Mouse (Mus musculus): ENCODE measurements around the gene Tnnt3. TPM values are rescaled to one million over a fixed set of nuclear protein-coding genes. Genes with fewer than 3 reads are reported as not detected.

The Tnnt3 gene
- total and polyA plus RNA-seq, 2 experiments from 2014 or later = 1.5 to 3.1 TPM

DNA sequence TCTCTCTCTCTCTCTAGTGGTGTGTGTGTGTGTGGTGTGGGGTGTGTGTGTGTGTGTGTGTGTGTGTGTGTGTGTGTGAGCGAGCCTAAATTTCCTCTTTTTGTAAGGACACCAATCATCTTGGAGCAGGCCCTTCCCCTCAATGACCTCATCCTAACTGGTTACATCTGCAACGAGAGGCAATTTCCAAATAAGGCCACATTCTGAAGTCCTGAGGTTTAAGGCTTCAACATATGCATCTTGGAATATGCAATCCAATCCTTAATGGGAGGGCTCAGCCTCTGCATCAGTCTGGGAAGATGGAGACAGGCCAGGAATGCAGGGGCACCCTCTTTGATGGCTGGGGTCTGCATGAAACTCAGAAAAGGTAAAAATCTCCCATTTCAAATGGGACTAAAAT, 40.6 kb upstream of the Tnnt3 start:
- no peaks in the 10 kb centered on the region for H3K36me3 ChIP-seq (ENCODE audit: insufficient read depth, low read length)
- 0 out of 2 replicates have a peak overlapping the region, but pooled peaks have one; percentile 20 for H3K9ac ChIP-seq (replicated peaks; ENCODE audit: low read length, poor library complexity, severe bottlenecking)
- H3K27ac ChIP-seq (ENCODE audit: low read depth, low read length) = peak overlapping the region; percentile 77
- H3K4me1 ChIP-seq (ENCODE audit: insufficient read depth, low read length) = no peaks in the 10 kb centered on the region
- H3K9me3 ChIP-seq (ENCODE audit: low read length) = no peaks in the 10 kb centered on the region
- peak; percentile 53 for DNase-seq (ENCODE audit: low spot score)
- TF ChIP-seq CTCF (IDR thresholded peaks at IDR 0.05) = no peak
- 36% methylated on average over 2 of the region's 2 CpGs for WGBS
- no peak overlapping the region for H3K4me3 ChIP-seq (ENCODE audit: low read depth, low read length)
- no peak overlapping the region for H3K4me2 ChIP-seq (ENCODE audit: low read depth, low read length, poor library complexity, severe bottlenecking)
- ATAC-seq (ENCODE audit: low FRiP score) = peak; percentile 70
- H3K27me3 ChIP-seq (ENCODE audit: insufficient read depth, low read length) = no peaks in the 10 kb centered on the region

GRCm38 (mm10) chr7:142458676-142459298, 39.8 kb upstream of the Tnnt3 start:
- DNase-seq (ENCODE audit: low spot score) (no peak), ATAC-seq (ENCODE audit: low FRiP score) (no peak)
- Histone ChIP-seq H3K9ac (replicated peaks; ENCODE audit: low read length, poor library complexity, severe bottlenecking) (no peak overlapping the region), H3K4me3 (ENCODE audit: low read depth, low read length) (no peak overlapping the region), H3K4me2 (ENCODE audit: low read depth, low read length, poor library complexity, severe bottlenecking) (no peak overlapping the region), H3K27ac (ENCODE audit: low read depth, low read length) (peak overlapping the region; percentile 77), H3K9me3 (ENCODE audit: low read length) (no peaks in the 10 kb centered on the region), H3K36me3 (ENCODE audit: insufficient read depth, low read length) (no peaks in the 10 kb centered on the region), H3K27me3 (ENCODE audit: insufficient read depth, low read length) (no peaks in the 10 kb centered on the region), H3K4me1 (ENCODE audit: insufficient read depth, low read length) (no peaks in the 10 kb centered on the region)
- 86% methylated on average over 5 of the region's 5 CpGs for WGBS
- TF ChIP-seq CTCF (IDR thresholded peaks at IDR 0.05) = no peak

DNA sequence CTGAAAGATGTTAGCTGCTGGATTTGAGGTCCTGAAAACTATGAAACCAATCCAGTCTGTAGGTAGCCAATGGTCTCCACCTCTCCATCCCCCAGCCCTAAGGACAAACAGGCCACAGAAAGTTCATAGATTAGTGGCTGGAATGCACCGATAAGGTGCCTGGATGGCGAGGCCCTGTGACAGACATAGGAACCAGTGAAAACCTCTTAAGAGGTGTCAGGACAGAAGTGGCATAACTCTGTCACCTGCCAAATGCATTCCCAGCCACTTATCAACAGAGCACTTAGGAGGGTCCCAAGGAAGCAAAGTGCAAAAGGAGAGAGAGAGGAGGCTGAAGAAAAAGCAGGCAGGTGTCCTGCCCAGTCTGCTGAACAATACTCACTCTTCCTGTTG, 39.3 kb upstream of the Tnnt3 start:
- no peak overlapping the region for H3K4me3 ChIP-seq (ENCODE audit: low read depth, low read length)
- no peak overlapping the region for H3K4me2 ChIP-seq (ENCODE audit: low read depth, low read length, poor library complexity, severe bottlenecking)
- H3K9me3 ChIP-seq (ENCODE audit: low read length) = no peaks in the 10 kb centered on the region
- no peak for TF ChIP-seq CTCF (IDR thresholded peaks at IDR 0.05)
- H3K27me3 ChIP-seq (ENCODE audit: insufficient read depth, low read length) = 0 out of 2 replicates have a peak, but pooled peaks cover 3% of the 10 kb centered on the region
- no peaks in the 10 kb centered on the region for H3K36me3 ChIP-seq (ENCODE audit: insufficient read depth, low read length)
- H3K9ac ChIP-seq (replicated peaks; ENCODE audit: low read length, poor library complexity, severe bottlenecking) = no peak overlapping the region
- H3K27ac ChIP-seq (ENCODE audit: low read depth, low read length) = no peak overlapping the region
- DNase-seq (ENCODE audit: low spot score) = no peak
- H3K4me1 ChIP-seq (ENCODE audit: insufficient read depth, low read length) = no peaks in the 10 kb centered on the region
- ATAC-seq (ENCODE audit: low FRiP score) = no peak
- 93% methylated on average over 2 of the region's 2 CpGs for WGBS

DNA sequence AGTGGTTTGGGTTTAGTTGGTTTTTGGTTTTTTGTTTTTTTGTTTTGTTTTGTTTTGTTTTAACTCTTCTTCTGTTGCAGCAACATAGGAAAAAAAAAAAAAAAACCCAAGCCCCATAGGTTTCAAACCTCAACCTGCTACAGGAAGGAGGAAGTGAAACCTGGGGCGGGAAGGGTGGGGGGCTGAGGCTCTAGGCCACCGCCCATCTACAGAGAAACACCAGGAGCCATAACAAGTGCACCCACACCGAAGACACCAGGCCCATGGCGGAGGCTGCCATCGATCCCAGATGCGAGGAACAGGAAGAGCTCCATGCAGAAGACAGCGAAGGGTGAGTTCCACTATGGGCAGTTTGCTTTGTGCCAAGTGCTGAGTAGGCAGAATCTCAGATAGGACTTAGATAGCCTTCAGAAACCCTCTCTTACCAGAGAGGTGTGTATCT, 38.0 kb upstream of the Tnnt3 start, which contains the start of gene Lsp1:
TSS of gene Lsp1 (plus strand) at position 174 of the 442 bp plus-strand sequence.
- Histone ChIP-seq H3K4me2 (ENCODE audit: low read depth, low read length, poor library complexity, severe bottlenecking) (no peak within 1 kb of the TSS), H3K4me3 (ENCODE audit: low read depth, low read length) (no peak within 1 kb of the TSS), H3K27me3 (ENCODE audit: insufficient read depth, low read length) (0 out of 2 replicates have a peak, but pooled peaks cover 3% of the 10 kb centered on the region), H3K36me3 (ENCODE audit: insufficient read depth, low read length) (no peaks in the 10 kb centered on the region), H3K9ac (replicated peaks; ENCODE audit: low read length, poor library complexity, severe bottlenecking) (no peak within 1 kb of the TSS), H3K4me1 (ENCODE audit: insufficient read depth, low read length) (no peaks in the 10 kb centered on the region), H3K27ac (ENCODE audit: low read depth, low read length) (no peak within 1 kb of the TSS), H3K9me3 (ENCODE audit: low read length) (no peaks in the 10 kb centered on the region)
- ATAC-seq (ENCODE audit: low FRiP score) (no peak), DNase-seq (ENCODE audit: low spot score) (no peak)
- TF ChIP-seq CTCF (IDR thresholded peaks at IDR 0.05) = no peak
- WGBS = 98% methylated on average over 7 of the region's 7 CpGs

- Histone ChIP-seq H3K4me3 (ENCODE audit: low read depth, low read length) (no peak overlapping the region), H3K36me3 (ENCODE audit: insufficient read depth, low read length) (no peaks in the 10 kb centered on the region), H3K4me2 (ENCODE audit: low read depth, low read length, poor library complexity, severe bottlenecking) (no peak overlapping the region), H3K4me1 (ENCODE audit: insufficient read depth, low read length) (no peaks in the 10 kb centered on the region), H3K27ac (ENCODE audit: low read depth, low read length) (no peak overlapping the region), H3K9ac (replicated peaks; ENCODE audit: low read length, poor library complexity, severe bottlenecking) (no peak overlapping the region), H3K9me3 (ENCODE audit: low read length) (no peaks in the 10 kb centered on the region), H3K27me3 (ENCODE audit: insufficient read depth, low read length) (0 out of 2 replicates have a peak, but pooled peaks cover 3% of the 10 kb centered on the region)
- ATAC-seq (ENCODE audit: low FRiP score) = no peak
- no peak for DNase-seq (ENCODE audit: low spot score)
- TF ChIP-seq CTCF (IDR thresholded peaks at IDR 0.05) = no peak
- WGBS = 96% methylated on average over 2 of the region's 2 CpGs
These were observed 37.2 kb upstream of the Tnnt3 start for GRCm38 (mm10) chr7:142461446-142461845.

DNA sequence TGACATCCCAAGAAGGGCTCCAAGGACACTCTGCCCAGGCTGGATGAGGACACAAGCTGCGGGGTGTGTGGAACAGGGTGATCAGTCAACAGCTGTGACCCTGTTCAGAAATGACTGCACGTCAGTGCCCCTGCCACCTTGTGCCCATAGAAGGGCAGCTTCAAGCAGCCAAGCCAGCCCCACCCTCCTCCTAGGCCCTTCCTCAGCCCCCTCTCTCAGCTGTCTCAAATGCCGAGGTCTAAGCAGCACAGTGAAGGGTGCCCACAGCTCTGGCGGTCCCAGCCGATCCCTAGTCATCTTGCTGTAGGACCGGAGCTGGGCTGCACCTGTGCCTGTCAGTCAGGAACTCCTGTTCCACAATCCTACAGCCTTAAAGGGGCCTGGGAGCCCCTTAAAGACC, 36.4 kb upstream of the Tnnt3 start:
- Histone ChIP-seq H3K27ac (ENCODE audit: low read depth, low read length) (no peak overlapping the region), H3K27me3 (ENCODE audit: insufficient read depth, low read length) (0 out of 2 replicates have a peak, but pooled peaks cover 3% of the 10 kb centered on the region), H3K4me2 (ENCODE audit: low read depth, low read length, poor library complexity, severe bottlenecking) (no peak overlapping the region), H3K9ac (replicated peaks; ENCODE audit: low read length, poor library complexity, severe bottlenecking) (no peak overlapping the region), H3K4me3 (ENCODE audit: low read depth, low read length) (no peak overlapping the region), H3K4me1 (ENCODE audit: insufficient read depth, low read length) (no peaks in the 10 kb centered on the region), H3K36me3 (ENCODE audit: insufficient read depth, low read length) (no peaks in the 10 kb centered on the region), H3K9me3 (ENCODE audit: low read length) (no peaks in the 10 kb centered on the region)
- WGBS = 90% methylated on average over 6 of the region's 6 CpGs
- no peak for TF ChIP-seq CTCF (IDR thresholded peaks at IDR 0.05)
- ATAC-seq (ENCODE audit: low FRiP score) (no peak), DNase-seq (ENCODE audit: low spot score) (no peak)

All from midbrain, postnatal 0 days (tissue).